Mouse (Mus musculus) heart, adult 2 months (tissue): ENCODE data around the gene Vps26a. TPM values are rescaled to one million over a fixed set of nuclear protein-coding genes. Genes with fewer than 3 reads are reported as not detected.

Experiments used
- DNase-seq, 2 experiments: peaks; one replicate each; pipeline ENCODE4 v3.0.0; 2021
- H3K27ac ChIP-seq: fragments of 200-600 bp; 2 replicates; pipeline ENCODE4 v1.8.1; 2022
- H3K27me3 ChIP-seq: fragments of 200-500 bp; 2 replicates; pipeline ENCODE4 v1.6.1; 2012; ENCODE audit warnings: mild to moderate bottlenecking, low read length, inconsistent platforms, mixed read lengths; ENCODE audit not compliant: control insufficient read depth, insufficient read depth
- H3K36me3 ChIP-seq: fragments of 200-500 bp; 2 replicates; pipeline ENCODE4 v1.6.1; 2012; ENCODE audit warnings: low read length, inconsistent platforms; ENCODE audit not compliant: control insufficient read depth, insufficient read depth
- H3K4me1 ChIP-seq: fragments of 200-500 bp; 2 replicates; pipeline ENCODE4 v1.6.1; 2011; ENCODE audit warnings: low read length; ENCODE audit not compliant: control insufficient read depth, insufficient read depth
- H3K4me3 ChIP-seq: fragments of 200-600 bp; 2 replicates; pipeline ENCODE4 v1.8.1; 2022
- H3K79me2 ChIP-seq: fragments of 200-500 bp; replicated peaks from 2 replicates; pipeline ENCODE4 v1.6.1; 2012; ENCODE audit warnings: mild to moderate bottlenecking, inconsistent platforms, low read length, moderate library complexity, mixed read lengths; ENCODE audit not compliant: control insufficient read depth, insufficient read depth
- H3K9ac ChIP-seq: fragments of 200-500 bp; 2 replicates; pipeline ENCODE4 v1.6.1; 2012; ENCODE audit warnings: low read depth, mild to moderate bottlenecking, control low read depth, inconsistent platforms, low read length, mixed read lengths
- CTCF ChIP-seq: fragments of 200-600 bp; IDR thresholded peaks from 2 replicates; pipeline ENCODE4 v1.8.1; 2022; ENCODE audit warnings: antibody characterized with exemption, mild to moderate bottlenecking, moderate library complexity
- EP300 ChIP-seq: fragments of 200-500 bp; IDR thresholded peaks from 2 replicates; pipeline ENCODE4 v1.6.1; 2011; ENCODE audit warnings: low read depth, low read length, control low read depth; ENCODE audit not compliant: insufficient read depth
- POLR2A ChIP-seq: fragments of 200-500 bp; IDR thresholded peaks from 2 replicates; pipeline ENCODE4 v1.6.1; 2011; ENCODE audit warnings: mild to moderate bottlenecking, low read depth, low read length, control low read depth; ENCODE audit not compliant: insufficient read depth
- WGBS: fragments of 180-500 bp; shearing (Covaris S2); methylation state at CpG from one replicate; pipeline ENCODE4 v1.1.7; 2018; 5-methylcytosine and 5-hydroxymethylcytosine counted together
- intact Hi-C: fragments of 180-260 bp; cut with DNase I; formaldehyde crosslinking; loops from one replicate; pipeline ENCODE4 v1.15.1; 2025
- polyA plus RNA-seq: library from polyadenylated mRNA; depleted of rRNA; stranded (reverse); fragments of >200 nt; gene quantifications from 2 replicates; pipeline ENCODE4 v1.2.3, GENCODE M21; 2012; rRNA removed
- total RNA-seq, 2 experiments: library from RNA; stranded (reverse); gene quantifications; 2 replicates each; pipeline ENCODE4 v1.2.3; 2021

Gene Vps26a
- total and polyA plus RNA-seq, 3 experiments: 21.2 to 46.8 (median 45.6) TPM

- no peaks in the 10 kb centered on the region for H3K4me1 ChIP-seq
- H3K27me3 ChIP-seq: no peaks in the 10 kb centered on the region; the same call in 1 of the 2 replicates
- H3K79me2 ChIP-seq: no peaks in the 10 kb centered on the region
- TF ChIP-seq EP300 (no peak), POLR2A (no peak), CTCF (no peak)
- no peaks in the 10 kb centered on the region for H3K36me3 ChIP-seq
- no peak for DNase-seq
- intact Hi-C loops: loop anchor here (1.0 to 10.0 kb wide), 2 partner anchors 136 to 227 kb away; no protein-coding TSS in a partner anchor
- H3K27ac ChIP-seq: no peak overlapping the region
- no peak overlapping the region for H3K9ac ChIP-seq
- 69% methylated on average over 19 of the region's 19 CpGs for WGBS
- no peak overlapping the region for H3K4me3 ChIP-seq
These were observed 74.9 kb downstream of the Vps26a start for GRCm38 (mm10) chr10:62411431-62412410.

- Histone ChIP-seq H3K4me1 (no peaks in the 10 kb centered on the region), H3K9ac (no peak overlapping the region), H3K4me3 (no peak overlapping the region), H3K27me3 (no peaks in the 10 kb centered on the region; the same call in 1 of the 2 replicates), H3K36me3 (no peaks in the 10 kb centered on the region), H3K27ac (no peak overlapping the region), H3K79me2 (no peaks in the 10 kb centered on the region)
- no peak for TF ChIP-seq EP300
- peak; percentile 91 for TF ChIP-seq CTCF
- intact Hi-C loops: loop anchor here (1.0 to 10.0 kb wide), 2 partner anchors 136 to 226 kb away; no protein-coding TSS in a partner anchor
- 1% methylated on average over 5 of the region's 5 CpGs for WGBS
- DNase-seq: peak; percentile 60 to 73
These were observed 75.7 kb downstream of the Vps26a start for GRCm38 (mm10) chr10:62410943-62411342.

Other genes starting within 250 kb of the Vps26a start
- not detected for gene Tacr2, start 234.4 kb downstream of the Vps26a start, total RNA-seq
- not detected in 2 replicates for gene Tacr2, start 234.4 kb downstream of the Vps26a start, polyA plus RNA-seq
- gene Hk1, start 106.9 kb downstream of the Vps26a start, total RNA-seq: 100 to 1,000 TPM; 120 TPM
- gene Hk1, start 106.9 kb downstream of the Vps26a start, polyA plus RNA-seq: 71.0 and 81.9 TPM in 2 replicates
- gene Hkdc1, start 64.3 kb downstream of the Vps26a start, total RNA-seq: not detected
- gene Hkdc1, start 64.3 kb downstream of the Vps26a start, polyA plus RNA-seq: not detected in 2 replicates
- gene 4930507D05Rik, start 37.3 kb downstream of the Vps26a start, total RNA-seq: under 1 TPM; 0.18 to 0.36 TPM
- gene 4930507D05Rik, start 37.3 kb downstream of the Vps26a start, polyA plus RNA-seq: 0.12 and 0.38 TPM in 2 replicates
- 10 to 100 TPM; 36.0 to 36.7 TPM for gene Supv3l1, start 37.1 kb downstream of the Vps26a start, total RNA-seq
- gene Supv3l1, start 37.1 kb downstream of the Vps26a start, polyA plus RNA-seq: 25.4 and 42.7 TPM in 2 replicates
- gene Srgn, start 40.6 kb upstream of the Vps26a start, total RNA-seq: 10 to 100 TPM; 49.3 to 51.8 TPM
- gene Srgn, start 40.6 kb upstream of the Vps26a start, polyA plus RNA-seq: 23.8 and 39.0 TPM in 2 replicates
- gene Kif1bp, start 91.7 kb upstream of the Vps26a start, total RNA-seq: 10 to 100 TPM; 43.3 to 47.3 TPM
- gene Kif1bp, start 91.7 kb upstream of the Vps26a start, polyA plus RNA-seq: 23.0 and 35.6 TPM in 2 replicates
- gene Ddx21, start 115.5 kb upstream of the Vps26a start, total RNA-seq: 10 to 100 TPM; 30.2 to 30.3 TPM
- 7.0 and 15.5 TPM in 2 replicates for gene Ddx21, start 115.5 kb upstream of the Vps26a start, polyA plus RNA-seq
- 10 to 100 TPM; 48.0 to 48.1 TPM for gene Ddx50, start 164.4 kb upstream of the Vps26a start, total RNA-seq
- 10.8 and 16.4 TPM in 2 replicates for gene Ddx50, start 164.4 kb upstream of the Vps26a start, polyA plus RNA-seq
- gene Stox1, start 239.3 kb upstream of the Vps26a start, total RNA-seq: 1 to 10 TPM in 1 of 2 experiments, under 1 TPM in 1; 0.75 to 1.0 TPM
- 0.43 and 0.59 TPM in 2 replicates for gene Stox1, start 239.3 kb upstream of the Vps26a start, polyA plus RNA-seq